Mouse (Mus musculus): ENCODE data around the gene Slc31a1. TPM values are rescaled to one million over a fixed set of nuclear protein-coding genes. Genes with fewer than 3 reads are reported as not detected.

The Slc31a1 gene
- total RNA-seq, 2 experiments from 2014 or later = 45.7 to 48.4 TPM

Other genes starting within 250 kb of the Slc31a1 start
- not detected for gene Mup21, start 209.9 kb upstream of the Slc31a1 start, total RNA-seq (2021)
- gene Zfp37, start 129.7 kb upstream of the Slc31a1 start, total RNA-seq (2021) = 1 to 10 TPM; 5.4 to 6.2 TPM
- 10 to 100 TPM; 30.8 to 36.9 TPM for gene Slc31a2, start 98.2 kb upstream of the Slc31a1 start, total RNA-seq (2021)
- gene Fkbp15, start 179 bp upstream of the Slc31a1 start, total RNA-seq (2021) = 10 to 100 TPM; 31.8 to 36.3 TPM
- gene Cdc26, start 47.9 kb downstream of the Slc31a1 start, total RNA-seq (2021) = 10 to 100 TPM; 61.6 to 78.0 TPM
- 10 to 100 TPM; 25.3 to 27.4 TPM for gene Prpf4, start 48.1 kb downstream of the Slc31a1 start, total RNA-seq (2021)
- gene Rnf183, start 74.5 kb downstream of the Slc31a1 start, total RNA-seq (2021) = under 1 TPM in 1 of 2 experiments, not detected in 1; 0.56 TPM
- gene Wdr31, start 110.2 kb downstream of the Slc31a1 start, total RNA-seq (2021) = 1 to 10 TPM; 1.3 TPM
- 1 to 10 TPM; 3.0 to 6.1 TPM for gene Bspry, start 119.3 kb downstream of the Slc31a1 start, total RNA-seq (2021)
- 10 to 100 TPM; 12.3 to 15.6 TPM for gene Hdhd3, start 142.7 kb downstream of the Slc31a1 start, total RNA-seq (2021)
- gene Alad, start 159.2 kb downstream of the Slc31a1 start, total RNA-seq (2021) = 10 to 100 TPM; 86.9 to 99.8 TPM
- gene Pole3, start 164.3 kb downstream of the Slc31a1 start, total RNA-seq (2021) = 10 to 100 TPM; 48.7 to 52.0 TPM
- under 1 TPM; 0.36 to 0.56 TPM for gene 4933430I17Rik, start 164.6 kb downstream of the Slc31a1 start, total RNA-seq (2021)
- 10 to 100 TPM; 27.3 to 40.2 TPM for gene Rgs3, start 199.1 kb downstream of the Slc31a1 start, total RNA-seq (2021)